Mouse (Mus musculus): ENCODE results near the gene Rad51c. TPM values are rescaled to one million over a fixed set of nuclear protein-coding genes. Genes with fewer than 3 reads are reported as not detected.
A peak's percentile ranks its signal among the peaks of the same experiment; 100 is the strongest.
"Not testable (repeated sequence)": the region's sequence is repeated elsewhere in the genome, so short reads cannot be mapped to it uniquely, and the experiment has no call there.

The Rad51c gene
- total RNA-seq, 2 experiments from 2014 or later = 3.5 to 4.4 TPM

GRCm38 (mm10) chr11:87432933-87433669, 28.3 kb upstream of the Rad51c start:
- no peak for DNase-seq (ENCODE audit: extremely low spot score in 1 of 2, low spot score in 1 of 2)

GRCm38 (mm10) chr11:87432447-87432846, 27.7 kb upstream of the Rad51c start:
- no peak for DNase-seq (ENCODE audit: extremely low spot score in 1 of 2, low spot score in 1 of 2)

GRCm38 (mm10) chr11:87431813-87432212, 27.1 kb upstream of the Rad51c start:
- not testable (repeated sequence) for DNase-seq (ENCODE audit: extremely low spot score in 1 of 2, low spot score in 1 of 2)

GRCm38 (mm10) chr11:87430374-87430773, 25.6 kb upstream of the Rad51c start:
- no peak for DNase-seq (ENCODE audit: extremely low spot score in 1 of 2, low spot score in 1 of 2)

DNA sequence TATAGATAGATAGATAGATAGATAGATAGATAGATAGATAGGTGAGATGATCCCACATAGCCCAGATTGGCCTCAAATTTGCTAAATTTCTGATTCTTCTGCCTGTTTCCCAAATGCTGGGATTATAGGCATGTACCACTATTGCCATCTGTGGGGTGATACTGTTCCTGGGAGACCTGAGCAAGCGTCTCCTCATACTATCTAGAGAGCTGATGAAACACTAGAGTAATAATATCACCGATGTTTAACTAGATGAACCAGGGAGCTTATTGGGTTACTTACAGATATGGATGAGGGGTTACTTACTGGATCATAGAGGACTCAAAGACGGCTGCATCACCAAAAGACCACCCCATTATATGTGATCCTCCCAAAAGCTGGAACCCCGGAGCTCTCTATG, 24.6 kb upstream of the Rad51c start:
- DNase-seq (ENCODE audit: extremely low spot score in 1 of 2, low spot score in 1 of 2) = no peak

DNA sequence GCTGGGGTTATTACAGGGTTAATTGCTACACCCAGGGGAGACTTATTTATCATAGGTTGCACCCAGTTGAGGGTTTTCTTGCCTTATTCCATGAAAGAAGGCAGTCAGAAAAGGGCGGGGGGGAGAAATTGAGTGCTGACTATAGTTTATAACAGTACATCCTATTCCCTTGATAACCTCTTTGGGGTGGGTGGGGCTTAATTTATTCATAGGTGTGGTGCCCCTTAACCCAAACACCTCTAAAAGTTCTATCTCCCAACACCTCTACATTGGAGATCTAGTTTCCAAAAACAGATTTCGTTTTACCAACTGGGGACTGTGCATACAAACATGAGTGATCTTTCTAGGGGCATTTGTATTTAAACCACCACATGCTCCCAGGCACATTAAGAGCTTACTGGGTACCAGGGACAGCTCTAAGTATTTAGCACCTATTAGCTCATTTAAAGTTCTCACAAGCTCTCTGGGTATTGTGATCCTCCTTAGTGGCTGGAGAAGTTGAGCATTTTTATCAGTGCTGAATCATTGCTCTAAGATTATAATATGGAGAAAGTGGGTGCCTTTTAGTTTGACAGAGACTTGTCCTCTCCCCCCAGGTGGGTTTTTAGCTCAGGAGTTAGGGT, 23.4 kb upstream of the Rad51c start:
- no peak for DNase-seq (ENCODE audit: extremely low spot score in 1 of 2, low spot score in 1 of 2)

DNA sequence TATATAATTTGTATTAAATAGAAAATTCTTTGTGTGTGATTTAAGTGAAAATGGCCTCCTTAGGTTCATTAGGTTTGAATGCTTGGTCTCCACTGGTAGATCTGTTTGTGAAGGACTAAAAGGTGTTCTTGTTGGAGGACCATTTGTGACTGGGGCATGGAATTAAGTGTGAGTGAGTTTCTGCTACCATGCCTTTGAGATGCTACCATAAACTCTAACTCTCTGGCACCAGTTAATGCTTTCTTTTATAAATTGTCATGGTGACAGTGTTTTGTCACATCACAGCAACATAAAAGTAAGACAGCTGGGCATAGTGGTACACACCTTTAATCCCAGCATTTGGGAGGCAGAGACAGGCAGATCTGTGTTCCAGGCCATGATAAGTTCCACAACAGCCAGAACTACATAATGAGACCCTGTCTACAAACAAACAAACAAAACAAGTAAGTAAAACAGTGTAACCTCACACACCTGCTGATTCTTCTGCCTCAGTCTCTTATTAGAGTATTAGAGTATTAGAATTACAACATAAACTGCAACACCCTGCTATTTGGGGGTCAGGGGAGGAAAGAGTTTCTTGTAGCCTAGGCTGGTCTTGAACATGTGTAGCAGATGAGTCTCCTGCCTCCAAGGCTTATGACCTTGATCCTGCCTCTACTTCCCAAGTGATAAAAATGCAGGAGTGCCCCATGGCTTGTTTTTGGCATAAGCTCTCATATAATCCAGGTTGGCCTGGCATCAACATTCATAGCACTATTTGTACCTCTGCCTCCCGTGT, 22.7 kb upstream of the Rad51c start:
- DNase-seq (ENCODE audit: extremely low spot score in 1 of 2, low spot score in 1 of 2) = no peak

GRCm38 (mm10) chr11:87426450-87427250, 21.9 kb upstream of the Rad51c start:
- DNase-seq (ENCODE audit: extremely low spot score in 1 of 2, low spot score in 1 of 2) = peak; percentile 49 to 56

GRCm38 (mm10) chr11:87426121-87426449, 21.3 kb upstream of the Rad51c start:
- DNase-seq (ENCODE audit: extremely low spot score in 1 of 2, low spot score in 1 of 2) = no peak

- DNase-seq (ENCODE audit: extremely low spot score in 1 of 2, low spot score in 1 of 2) = no peak
These were observed 19.0 kb upstream of the Rad51c start for GRCm38 (mm10) chr11:87423551-87424325.

GRCm38 (mm10) chr11:87422511-87423340, 18.0 kb upstream of the Rad51c start:
- peak; percentile 72 to 77 for DNase-seq (ENCODE audit: extremely low spot score in 1 of 2, low spot score in 1 of 2)

- DNase-seq (ENCODE audit: extremely low spot score in 1 of 2, low spot score in 1 of 2) = no peak
These were observed 17.0 kb upstream of the Rad51c start for GRCm38 (mm10) chr11:87421760-87422201.

DNA sequence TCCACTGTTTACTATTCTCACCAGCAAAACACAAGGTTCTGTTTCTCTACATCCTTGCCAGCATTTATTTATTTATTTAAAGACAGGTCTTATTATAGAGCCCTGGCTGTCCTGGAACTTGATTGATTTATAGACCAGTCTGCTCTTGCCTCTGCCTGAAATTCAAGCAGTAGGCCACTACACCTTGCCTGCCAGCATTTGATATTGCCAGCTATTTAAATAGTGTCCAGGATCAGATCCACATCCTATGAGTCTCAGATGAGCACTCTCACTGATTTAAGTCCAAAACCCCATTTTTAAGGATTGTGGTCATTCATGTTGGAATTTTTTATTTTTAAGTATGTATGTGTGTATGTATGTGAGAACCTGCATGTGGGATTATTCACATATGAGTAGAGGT, 16.1 kb upstream of the Rad51c start:
- DNase-seq (ENCODE audit: extremely low spot score in 1 of 2, low spot score in 1 of 2) = no peak

GRCm38 (mm10) chr11:87416120-87416519, 11.4 kb upstream of the Rad51c start:
- no peak for DNase-seq (ENCODE audit: extremely low spot score in 1 of 2, low spot score in 1 of 2)

DNA sequence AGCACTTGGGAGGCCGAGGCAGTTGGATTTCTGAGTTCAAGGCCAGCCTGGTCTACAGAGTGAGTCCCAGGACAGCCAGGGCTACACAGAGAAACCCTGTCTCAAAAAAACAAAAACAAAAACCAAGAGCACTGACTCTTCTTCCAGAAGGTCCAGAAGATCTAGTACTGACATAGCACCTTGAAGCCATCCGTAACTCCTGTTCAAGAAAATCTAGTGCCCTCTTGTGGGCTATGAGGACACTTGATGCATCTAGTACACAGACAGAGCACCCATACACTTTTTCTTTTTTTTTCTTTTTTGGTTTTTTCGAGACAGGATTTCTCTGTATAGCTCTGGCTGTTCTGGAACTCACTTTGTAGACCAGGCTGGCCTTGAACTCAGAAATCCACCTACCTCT, 8.7 kb upstream of the Rad51c start:
- not testable (repeated sequence) for DNase-seq (ENCODE audit: extremely low spot score in 1 of 2, low spot score in 1 of 2)

GRCm38 (mm10) chr11:87404111-87404853, 472 bp downstream of the Rad51c start:
- peak; percentile 93 to 94 for DNase-seq (ENCODE audit: extremely low spot score in 1 of 2, low spot score in 1 of 2)

GRCm38 (mm10) chr11:87398402-87398801, 6.4 kb downstream of the Rad51c start:
- DNase-seq (ENCODE audit: extremely low spot score in 1 of 2, low spot score in 1 of 2) = no peak

- DNase-seq (ENCODE audit: extremely low spot score in 1 of 2, low spot score in 1 of 2) = peak; percentile 17 to 56
These were observed 10.9 kb downstream of the Rad51c start for GRCm38 (mm10) chr11:87393855-87394254.

Measured in layer of hippocampus, postnatal 25 days (tissue).